Mouse (Mus musculus): ENCODE results near the gene Zbed3. TPM values are rescaled to one million over a fixed set of nuclear protein-coding genes. Genes with fewer than 3 reads are reported as not detected.

The Zbed3 gene
- polyA plus RNA-seq, 1 experiment from 2014 or later, result 25.4 TPM

DNA sequence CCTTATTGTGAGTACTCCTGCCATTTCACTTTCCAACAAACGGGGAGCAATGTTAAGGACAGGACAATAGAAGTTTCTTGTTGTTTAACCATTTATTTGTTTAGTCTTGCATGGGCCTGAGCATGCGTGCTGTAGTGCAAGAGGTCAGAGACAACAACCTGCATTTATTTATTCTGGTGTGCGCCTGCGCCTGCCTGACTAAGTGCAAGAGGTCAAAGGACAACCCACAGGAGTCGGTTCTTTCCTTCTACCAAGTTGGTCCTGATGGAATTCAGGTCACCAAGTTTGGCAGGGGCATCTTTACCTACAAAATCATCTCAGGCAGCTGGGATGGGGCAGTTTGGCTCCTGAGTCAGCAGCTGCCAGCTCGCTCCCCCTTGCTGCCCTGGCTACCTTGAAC, 22.5 kb downstream of the Zbed3 start:
- Histone ChIP-seq H3K4me1 (replicated peaks; ENCODE audit: control insufficient read depth, insufficient read depth) (no peaks in the 10 kb centered on the region), H3K4me2 (replicated peaks; ENCODE audit: low read depth) (no peak overlapping the region), H3K36me3 (ENCODE audit: control insufficient read depth, insufficient read depth, low read length) (no peaks in the 10 kb centered on the region), H3K27ac (replicated peaks) (no peak overlapping the region), H3K4me3 (ENCODE audit: low read depth, low read length) (no peak overlapping the region), H3K9me3 (ENCODE audit: control insufficient read depth, low read length) (no peaks in the 10 kb centered on the region), H3K9ac (ENCODE audit: low read length) (no peak overlapping the region), H3K27me3 (ENCODE audit: control insufficient read depth, insufficient read depth, low read length) (no peaks in the 10 kb centered on the region)
- DNase-seq (ENCODE audit: low spot score) (no peak), ATAC-seq (ENCODE audit: low FRiP score, low TSS enrichment) (no peak)
- TF ChIP-seq CTCF (IDR thresholded peaks at IDR 0.05; ENCODE audit: low read depth) (no peak), EP300 (optimal IDR thresholded peaks at IDR 0.05) (no peak)
- 59% methylated on average over 6 of the region's 6 CpGs for WGBS

GRCm38 (mm10) chr13:95347018-95347696, 23.7 kb downstream of the Zbed3 start:
- Histone ChIP-seq H3K27ac (replicated peaks) (no peak overlapping the region), H3K9me3 (ENCODE audit: control insufficient read depth, low read length) (no peaks in the 10 kb centered on the region), H3K4me3 (ENCODE audit: low read depth, low read length) (no peak overlapping the region), H3K36me3 (ENCODE audit: control insufficient read depth, insufficient read depth, low read length) (peaks cover 5% of the 10 kb centered on the region), H3K4me1 (replicated peaks; ENCODE audit: control insufficient read depth, insufficient read depth) (no peaks in the 10 kb centered on the region), H3K4me2 (replicated peaks; ENCODE audit: low read depth) (no peak overlapping the region), H3K9ac (ENCODE audit: low read length) (no peak overlapping the region), H3K27me3 (ENCODE audit: control insufficient read depth, insufficient read depth, low read length) (no peaks in the 10 kb centered on the region)
- ATAC-seq (ENCODE audit: low FRiP score, low TSS enrichment) (peak; percentile 66), DNase-seq (ENCODE audit: low spot score) (peak; percentile 85)
- WGBS, result 26% methylated on average over 8 of the region's 8 CpGs
- no peak for TF ChIP-seq EP300 (optimal IDR thresholded peaks at IDR 0.05)
- TF ChIP-seq CTCF (IDR thresholded peaks at IDR 0.05; ENCODE audit: low read depth), result peak; percentile 97

DNA sequence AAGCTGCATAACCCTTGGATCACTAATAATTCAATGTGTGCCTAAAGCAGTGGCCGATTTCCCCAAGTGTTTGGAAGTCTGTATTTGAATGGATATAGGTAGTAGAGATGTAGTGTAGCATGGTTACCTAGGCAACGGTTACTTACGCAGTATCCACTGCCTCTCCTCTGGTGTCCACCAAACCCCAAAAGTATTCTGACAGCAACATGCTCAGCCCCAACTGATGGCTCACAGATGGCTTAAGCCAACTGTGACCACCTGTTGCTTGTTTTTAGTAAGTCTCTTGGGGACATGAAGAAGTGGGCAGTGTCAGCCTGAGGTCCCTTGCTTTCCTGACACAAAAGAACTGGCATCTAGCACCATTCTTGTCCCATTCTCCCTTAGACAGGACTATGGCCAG, 25.1 kb downstream of the Zbed3 start:
- Histone ChIP-seq H3K4me1 (replicated peaks; ENCODE audit: control insufficient read depth, insufficient read depth) (no peaks in the 10 kb centered on the region), H3K4me2 (replicated peaks; ENCODE audit: low read depth) (no peak overlapping the region), H3K4me3 (ENCODE audit: low read depth, low read length) (no peak overlapping the region), H3K27ac (replicated peaks) (no peak overlapping the region), H3K9me3 (ENCODE audit: control insufficient read depth, low read length) (no peaks in the 10 kb centered on the region), H3K9ac (ENCODE audit: low read length) (no peak overlapping the region), H3K27me3 (ENCODE audit: control insufficient read depth, insufficient read depth, low read length) (no peaks in the 10 kb centered on the region), H3K36me3 (ENCODE audit: control insufficient read depth, insufficient read depth, low read length) (peaks cover 5% of the 10 kb centered on the region)
- 93% methylated on average over 3 of the region's 3 CpGs for WGBS
- ATAC-seq (ENCODE audit: low FRiP score, low TSS enrichment) (no peak), DNase-seq (ENCODE audit: low spot score) (no peak)
- TF ChIP-seq EP300 (optimal IDR thresholded peaks at IDR 0.05) (no peak), CTCF (IDR thresholded peaks at IDR 0.05; ENCODE audit: low read depth) (no peak)

- Histone ChIP-seq H3K27ac (replicated peaks) (no peak overlapping the region), H3K4me1 (replicated peaks; ENCODE audit: control insufficient read depth, insufficient read depth) (no peaks in the 10 kb centered on the region), H3K4me2 (replicated peaks; ENCODE audit: low read depth) (no peak overlapping the region), H3K4me3 (ENCODE audit: low read depth, low read length) (no peak overlapping the region), H3K9ac (ENCODE audit: low read length) (no peak overlapping the region), H3K27me3 (ENCODE audit: control insufficient read depth, insufficient read depth, low read length) (no peaks in the 10 kb centered on the region), H3K9me3 (ENCODE audit: control insufficient read depth, low read length) (no peaks in the 10 kb centered on the region), H3K36me3 (ENCODE audit: control insufficient read depth, insufficient read depth, low read length) (peaks cover 28% of the 10 kb centered on the region)
- ATAC-seq (ENCODE audit: low FRiP score, low TSS enrichment), result no peak
- 67% methylated on average over 2 of the region's 2 CpGs for WGBS
- TF ChIP-seq EP300 (optimal IDR thresholded peaks at IDR 0.05), result no peak
- TF ChIP-seq CTCF (IDR thresholded peaks at IDR 0.05; ENCODE audit: low read depth), result no peak
- no peak for DNase-seq (ENCODE audit: low spot score)
Observed at GRCm38 (mm10) chr13:95358223-95358622, 34.8 kb downstream of the Zbed3 start.

DNA sequence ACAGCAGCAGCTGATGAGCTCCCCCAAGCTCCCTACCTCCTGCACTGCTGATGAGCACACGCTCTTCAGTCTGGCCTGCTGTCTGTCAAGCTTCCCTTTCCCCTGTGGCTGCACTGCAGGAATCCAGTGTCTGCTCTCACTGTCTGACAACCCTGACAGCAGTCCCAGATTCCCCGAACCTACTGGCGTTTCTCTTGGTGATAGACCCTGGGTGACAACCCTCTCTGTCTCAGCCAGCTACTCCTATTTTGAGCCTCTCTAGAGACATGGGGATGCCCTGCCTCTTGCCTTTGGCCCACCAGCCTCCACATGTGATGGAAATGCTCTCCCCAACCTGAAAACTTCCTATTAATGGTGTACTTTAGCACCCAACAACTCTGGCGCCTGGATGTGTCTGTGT, 40.0 kb downstream of the Zbed3 start:
- H3K36me3 ChIP-seq (ENCODE audit: control insufficient read depth, insufficient read depth, low read length), result peaks cover 31% of the 10 kb centered on the region
- H3K4me1 ChIP-seq (replicated peaks; ENCODE audit: control insufficient read depth, insufficient read depth), result no peaks in the 10 kb centered on the region
- 90% methylated on average over 4 of the region's 4 CpGs for WGBS
- H3K4me3 ChIP-seq (ENCODE audit: low read depth, low read length), result no peak overlapping the region
- H3K9ac ChIP-seq (ENCODE audit: low read length), result no peak overlapping the region
- H3K27me3 ChIP-seq (ENCODE audit: control insufficient read depth, insufficient read depth, low read length), result no peaks in the 10 kb centered on the region
- no peak overlapping the region for H3K27ac ChIP-seq (replicated peaks)
- no peak for DNase-seq (ENCODE audit: low spot score)
- H3K4me2 ChIP-seq (replicated peaks; ENCODE audit: low read depth), result no peak overlapping the region
- ATAC-seq (ENCODE audit: low FRiP score, low TSS enrichment), result no peak
- no peak for TF ChIP-seq CTCF (IDR thresholded peaks at IDR 0.05; ENCODE audit: low read depth)
- TF ChIP-seq EP300 (optimal IDR thresholded peaks at IDR 0.05), result no peak
- H3K9me3 ChIP-seq (ENCODE audit: control insufficient read depth, low read length), result no peaks in the 10 kb centered on the region

GRCm38 (mm10) chr13:95366356-95366755, 42.9 kb downstream of the Zbed3 start:
- H3K27ac ChIP-seq (replicated peaks), result no peak overlapping the region
- DNase-seq (ENCODE audit: low spot score) (no peak), ATAC-seq (ENCODE audit: low FRiP score, low TSS enrichment) (no peak)
- no peaks in the 10 kb centered on the region for H3K4me1 ChIP-seq (replicated peaks; ENCODE audit: control insufficient read depth, insufficient read depth)
- no peak overlapping the region for H3K4me2 ChIP-seq (replicated peaks; ENCODE audit: low read depth)
- TF ChIP-seq CTCF (IDR thresholded peaks at IDR 0.05; ENCODE audit: low read depth) (no peak), EP300 (optimal IDR thresholded peaks at IDR 0.05) (no peak)
- no peaks in the 10 kb centered on the region for H3K27me3 ChIP-seq (ENCODE audit: control insufficient read depth, insufficient read depth, low read length)
- H3K9ac ChIP-seq (ENCODE audit: low read length), result no peak overlapping the region
- no peak overlapping the region for H3K4me3 ChIP-seq (ENCODE audit: low read depth, low read length)
- H3K36me3 ChIP-seq (ENCODE audit: control insufficient read depth, insufficient read depth, low read length), result peaks cover 43% of the 10 kb centered on the region
- 87% methylated on average over 8 of the region's 8 CpGs for WGBS
- no peaks in the 10 kb centered on the region for H3K9me3 ChIP-seq (ENCODE audit: control insufficient read depth, low read length)
